Mouse (Mus musculus) kidney, adult 2 months (tissue): ENCODE data around the gene Ccdc40. TPM values are rescaled to one million over a fixed set of nuclear protein-coding genes. Genes with fewer than 3 reads are reported as not detected.

ENCODE experiments used
- DNase-seq: peaks from one replicate; pipeline ENCODE4 v3.0.0; 2021
- H3K27ac ChIP-seq: fragments of 200-500 bp; 2 replicates; pipeline ENCODE4 v1.5.1; 2012; ENCODE audit warnings: low read depth, low read length, control low read depth, inconsistent platforms; ENCODE audit not compliant: insufficient read depth
- H3K27me3 ChIP-seq: fragments of 200-500 bp; replicated peaks from 2 replicates; pipeline ENCODE4 v1.6.1; 2012; ENCODE audit warnings: mild to moderate bottlenecking, moderate library complexity, low read length, inconsistent platforms; ENCODE audit not compliant: control insufficient read depth, insufficient read depth
- H3K36me3 ChIP-seq: fragments of 200-500 bp; 2 replicates; pipeline ENCODE4 v1.6.1; 2012; ENCODE audit warnings: mild to moderate bottlenecking, moderate library complexity, low read length, inconsistent platforms; ENCODE audit not compliant: control insufficient read depth, insufficient read depth
- H3K4me1 ChIP-seq: fragments of 200-500 bp; 2 replicates; pipeline ENCODE4 v1.6.1; 2011; ENCODE audit warnings: low read length; ENCODE audit not compliant: control insufficient read depth, insufficient read depth
- H3K4me3 ChIP-seq: fragments of 200-500 bp; 2 replicates; pipeline ENCODE4 v1.5.1; 2011; ENCODE audit warnings: mild to moderate bottlenecking, low read depth, low read length, control low read depth; ENCODE audit not compliant: insufficient read depth
- CTCF ChIP-seq: fragments of 200-500 bp; conservative IDR thresholded peaks from 2 replicates; pipeline ENCODE4 v1.5.1; 2011; ENCODE audit warnings: low read depth, mild to moderate bottlenecking, control low read depth, low read length, moderate library complexity, mixed read lengths; ENCODE audit not compliant: insufficient read depth, insufficient read length
- POLR2A ChIP-seq: fragments of 200-500 bp; IDR thresholded peaks from one replicate; pipeline ENCODE4 v1.6.1; 2011; ENCODE audit warnings: low read depth, low read length, control low read depth
- WGBS: fragments of 180-500 bp; shearing (Covaris S2); methylation state at CpG from one replicate; pipeline ENCODE4 v1.1.7; 2018; 5-methylcytosine and 5-hydroxymethylcytosine counted together
- polyA plus RNA-seq: library from polyadenylated mRNA; depleted of rRNA; stranded (reverse); fragments of >200 nt; gene quantifications from 2 replicates; pipeline ENCODE4 v1.2.3, GENCODE M21; 2012

The Ccdc40 gene
- polyA plus RNA-seq, 1 experiment, result 0.30 TPM

GRCm38 (mm10) chr11:119209371-119210025 is 18.9 kb upstream of the Ccdc40 start:
- Histone ChIP-seq H3K4me1 (no peaks in the 10 kb centered on the region; the same call in 1 of the 2 replicates), H3K36me3 (no peaks in the 10 kb centered on the region), H3K4me3 (no peak overlapping the region), H3K27me3 (no peaks in the 10 kb centered on the region), H3K27ac (no peak overlapping the region)
- DNase-seq, result no peak
- WGBS, result 72% methylated on average over 10 of the region's 10 CpGs
- TF ChIP-seq CTCF (no peak), POLR2A (no peak)

GRCm38 (mm10) chr11:119210321-119211100 is 17.9 kb upstream of the Ccdc40 start:
- no peaks in the 10 kb centered on the region for H3K36me3 ChIP-seq
- DNase-seq, result peak; percentile 75
- no peak overlapping the region for H3K27ac ChIP-seq
- H3K4me3 ChIP-seq, result no peak overlapping the region
- no peaks in the 10 kb centered on the region for H3K27me3 ChIP-seq
- TF ChIP-seq CTCF (no peak), POLR2A (no peak)
- WGBS, result 78% methylated on average over 32 of the region's 32 CpGs
- peaks cover 5% of the 10 kb centered on the region for H3K4me1 ChIP-seq

DNA sequence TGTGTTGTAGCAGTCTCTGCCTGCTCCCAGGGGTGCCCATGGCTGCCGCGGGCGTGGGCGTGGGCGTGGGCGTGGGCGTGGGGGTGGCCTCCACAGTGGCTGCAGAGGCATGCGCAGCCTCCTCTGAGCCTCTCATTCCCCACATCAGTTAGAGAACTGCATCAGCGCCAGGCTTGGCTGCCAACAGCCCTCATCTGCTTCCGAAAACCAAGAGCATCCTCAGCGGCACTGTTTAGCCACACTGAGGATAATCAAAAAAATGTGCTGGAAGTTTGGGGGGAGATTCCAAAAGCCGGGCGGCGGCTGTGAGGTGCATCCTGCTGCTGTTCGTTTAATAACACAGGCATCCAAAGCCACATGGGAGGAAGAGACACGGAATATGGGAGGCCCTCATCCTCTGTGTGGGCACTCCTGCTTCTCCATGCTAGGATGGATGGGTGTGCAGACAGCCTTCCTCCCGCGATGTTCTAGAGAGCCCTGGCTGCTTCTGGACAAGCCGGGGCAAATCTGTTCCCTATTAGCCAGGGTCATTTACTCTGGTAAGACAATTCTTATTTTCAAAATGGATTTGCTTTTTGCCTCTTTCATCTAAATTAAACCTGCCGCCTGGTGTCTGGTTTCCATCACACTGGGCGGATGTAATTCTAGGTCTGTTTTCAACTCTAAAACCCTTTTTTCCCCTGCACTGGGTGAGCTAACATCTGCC is 16.6 kb upstream of the Ccdc40 start:
- Histone ChIP-seq H3K4me1 (peaks cover 11% of the 10 kb centered on the region), H3K27ac (no peak overlapping the region), H3K36me3 (no peaks in the 10 kb centered on the region), H3K4me3 (no peak overlapping the region), H3K27me3 (no peaks in the 10 kb centered on the region)
- WGBS, result 90% methylated on average over 21 of the region's 21 CpGs
- no peak for DNase-seq
- no peak for TF ChIP-seq CTCF
- no peak for TF ChIP-seq POLR2A

DNA sequence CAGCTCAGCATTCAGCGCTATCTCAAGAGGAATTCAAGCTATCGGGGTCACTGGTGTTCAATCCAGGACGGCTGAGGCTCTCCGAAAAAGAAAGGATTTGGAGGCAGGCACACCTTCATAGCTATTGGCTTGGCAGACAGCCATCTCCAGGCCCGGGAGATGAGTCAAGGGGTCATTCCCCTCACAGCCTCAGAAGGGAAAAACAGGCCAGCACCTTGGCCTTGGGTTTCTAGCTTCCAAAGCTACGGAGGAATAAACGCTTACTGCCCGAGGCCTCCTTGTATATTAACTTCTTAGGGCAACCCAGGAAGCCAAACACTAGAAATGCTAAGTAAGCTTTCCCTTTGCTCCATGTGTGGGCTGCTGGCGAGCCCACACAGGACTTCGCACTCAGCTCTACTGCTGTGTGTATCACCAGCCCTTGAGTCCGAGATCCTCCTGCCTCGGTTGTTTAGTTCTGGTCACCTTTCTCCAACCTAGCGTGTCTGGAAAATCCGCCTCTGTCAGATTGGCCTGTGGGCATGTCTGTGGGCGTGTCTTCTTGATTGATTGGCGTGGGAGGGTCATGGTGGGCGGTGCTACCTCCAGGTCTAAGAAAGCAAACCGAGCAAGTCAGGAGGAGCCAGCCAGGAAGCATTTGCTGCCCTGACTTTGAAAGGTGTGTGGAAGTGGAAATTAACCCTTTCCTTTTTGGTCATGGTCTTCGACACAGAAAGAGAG is 15.0 kb upstream of the Ccdc40 start:
- peak; percentile 87 for DNase-seq
- 61% methylated on average over 19 of the region's 19 CpGs for WGBS
- Histone ChIP-seq H3K36me3 (no peaks in the 10 kb centered on the region), H3K4me1 (peaks cover 11% of the 10 kb centered on the region), H3K27ac (no peak overlapping the region), H3K4me3 (no peak overlapping the region), H3K27me3 (no peaks in the 10 kb centered on the region)
- TF ChIP-seq CTCF, result no peak
- TF ChIP-seq POLR2A, result no peak

GRCm38 (mm10) chr11:119215038-119215904 is 13.1 kb upstream of the Ccdc40 start:
- Histone ChIP-seq H3K36me3 (no peaks in the 10 kb centered on the region), H3K27me3 (no peaks in the 10 kb centered on the region), H3K27ac (peak overlapping the region; percentile 60), H3K4me3 (no peak overlapping the region), H3K4me1 (peaks cover 15% of the 10 kb centered on the region)
- 10% methylated on average over 18 of the region's 18 CpGs for WGBS
- DNase-seq, result peak; percentile 66
- TF ChIP-seq POLR2A (no peak), CTCF (peak; percentile 49)

DNA sequence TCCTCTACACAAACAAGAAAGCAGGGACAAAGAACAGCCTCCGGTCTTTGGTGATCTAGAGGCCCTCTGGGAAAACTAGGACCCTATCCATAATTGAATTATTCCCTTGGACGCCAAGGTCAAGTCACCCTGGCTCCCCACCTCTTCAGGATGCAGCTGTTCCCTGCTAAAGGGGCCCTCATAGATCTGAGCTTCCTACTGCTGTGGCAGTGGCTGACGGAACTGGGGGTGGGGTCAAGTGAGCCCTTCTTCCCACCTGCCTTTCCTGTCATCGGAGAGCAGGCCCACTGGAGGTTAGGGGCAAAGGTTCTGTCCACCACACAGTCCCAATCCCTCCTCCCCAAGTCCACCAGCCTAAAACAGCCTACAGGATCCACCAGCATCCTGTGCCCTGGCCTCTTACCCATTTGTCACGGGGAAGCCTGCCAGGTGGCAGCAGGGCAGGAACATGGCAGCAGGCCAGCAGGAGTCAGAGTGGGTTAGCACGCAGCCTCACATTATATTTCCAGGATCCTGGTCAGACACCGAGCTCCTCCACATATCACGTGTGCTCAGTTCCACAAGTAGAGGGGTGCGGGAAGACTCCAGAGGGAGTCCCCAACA is 12.4 kb upstream of the Ccdc40 start:
- Histone ChIP-seq H3K27me3 (no peaks in the 10 kb centered on the region), H3K27ac (0 out of 2 replicates have a peak overlapping the region, but pooled peaks have one; percentile 13), H3K4me1 (peaks cover 21% of the 10 kb centered on the region), H3K4me3 (no peak overlapping the region), H3K36me3 (no peaks in the 10 kb centered on the region)
- peak; percentile 93 for DNase-seq
- TF ChIP-seq CTCF, result no peak
- TF ChIP-seq POLR2A, result no peak
- 25% methylated on average over 9 of the region's 9 CpGs for WGBS
